Mouse (Mus musculus): Measurements from ENCODE around the gene Antxr1. TPM values are rescaled to one million over a fixed set of nuclear protein-coding genes. Genes with fewer than 3 reads are reported as not detected.
A peak's percentile ranks its signal among the peaks of the same experiment; 100 is the strongest.

Antxr1 gene
- polyA plus RNA-seq, 1 experiment from 2014 or later, result 8.0 TPM

DNA sequence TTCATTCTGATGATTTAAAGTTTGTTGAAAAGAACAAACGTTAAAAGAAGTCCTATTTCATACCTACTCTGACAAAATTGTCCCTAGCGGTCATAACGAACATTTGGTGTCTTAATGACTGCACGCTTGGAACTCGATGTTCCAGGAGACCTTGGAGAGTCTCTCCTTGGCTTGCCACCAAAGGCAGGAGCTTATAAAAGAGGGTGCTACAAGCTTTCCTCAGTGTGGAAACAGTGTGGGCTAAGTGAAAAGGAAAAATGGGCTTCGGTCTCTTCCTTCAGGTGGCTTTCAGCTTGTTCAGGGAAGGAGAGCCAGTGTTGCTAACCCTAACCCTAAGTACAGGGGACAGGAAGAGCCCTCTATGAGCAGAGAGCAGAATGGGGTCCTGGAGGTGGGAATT, 164.7 kb downstream of the Antxr1 start:
- Histone ChIP-seq H3K4me2 (ENCODE audit: low read depth, low read length) (no peak overlapping the region), H3K36me3 (ENCODE audit: control insufficient read depth, insufficient read depth, low read length) (no peaks in the 10 kb centered on the region), H3K27ac (ENCODE audit: low read length) (no peak overlapping the region), H3K27me3 (ENCODE audit: control insufficient read depth, insufficient read depth, low read length) (no peaks in the 10 kb centered on the region), H3K4me1 (ENCODE audit: control insufficient read depth, insufficient read depth, low read length) (no peaks in the 10 kb centered on the region), H3K9me3 (replicated peaks; ENCODE audit: control insufficient read depth, low read length) (no peaks in the 10 kb centered on the region), H3K9ac (ENCODE audit: low read length) (no peak overlapping the region), H3K4me3 (replicated peaks; ENCODE audit: low read length) (no peak overlapping the region)
- no peak for ATAC-seq (ENCODE audit: insufficient read depth, low FRiP score)
- WGBS, result 89% methylated on average over 6 of the region's 6 CpGs

DNA sequence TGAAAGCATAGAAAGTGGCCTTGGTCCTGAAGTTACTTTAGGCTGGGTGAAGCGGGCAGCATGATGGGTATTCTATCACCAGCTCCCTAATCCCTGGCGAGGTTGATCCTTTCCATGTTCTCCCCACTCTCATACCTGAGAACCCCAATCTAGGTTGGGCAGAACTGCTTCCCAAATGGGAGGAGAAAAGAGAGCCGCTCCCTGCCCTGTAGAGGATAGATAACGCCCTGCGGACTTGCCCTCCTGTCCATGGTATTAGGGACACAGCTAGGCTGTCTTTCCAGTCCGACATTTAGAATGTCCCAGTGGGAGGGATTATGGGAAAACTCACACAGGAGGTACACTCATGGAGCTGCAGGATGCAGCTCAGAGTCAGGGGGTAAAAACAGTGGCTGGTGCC, 165.3 kb downstream of the Antxr1 start:
- Histone ChIP-seq H3K4me3 (replicated peaks; ENCODE audit: low read length) (no peak overlapping the region), H3K4me1 (ENCODE audit: control insufficient read depth, insufficient read depth, low read length) (no peaks in the 10 kb centered on the region), H3K9ac (ENCODE audit: low read length) (no peak overlapping the region), H3K27ac (ENCODE audit: low read length) (no peak overlapping the region), H3K9me3 (replicated peaks; ENCODE audit: control insufficient read depth, low read length) (no peaks in the 10 kb centered on the region), H3K36me3 (ENCODE audit: control insufficient read depth, insufficient read depth, low read length) (no peaks in the 10 kb centered on the region), H3K27me3 (ENCODE audit: control insufficient read depth, insufficient read depth, low read length) (no peaks in the 10 kb centered on the region), H3K4me2 (ENCODE audit: low read depth, low read length) (no peak overlapping the region)
- ATAC-seq (ENCODE audit: insufficient read depth, low FRiP score), result no peak
- 88% methylated on average over 6 of the region's 6 CpGs for WGBS

DNA sequence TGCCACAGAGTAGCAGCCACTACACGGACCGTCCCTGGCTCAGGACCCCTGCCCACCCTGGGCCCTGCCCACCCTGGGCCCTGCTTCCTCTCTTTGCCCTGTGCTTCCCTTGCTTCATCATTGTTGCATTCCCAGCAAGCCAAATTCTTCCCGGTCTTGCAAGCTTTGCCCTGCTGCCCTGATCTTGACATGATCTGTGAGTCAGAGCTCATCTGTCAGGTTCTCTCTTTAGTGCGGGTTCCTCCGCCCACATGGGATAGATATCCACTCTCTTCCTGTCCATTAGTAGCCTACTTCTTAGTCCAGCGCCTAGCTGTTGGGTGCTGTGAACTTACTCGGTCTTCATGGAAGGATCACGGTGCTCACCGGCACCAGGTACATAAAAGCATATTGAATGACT, 167.6 kb downstream of the Antxr1 start:
- Histone ChIP-seq H3K4me1 (ENCODE audit: control insufficient read depth, insufficient read depth, low read length) (no peaks in the 10 kb centered on the region), H3K36me3 (ENCODE audit: control insufficient read depth, insufficient read depth, low read length) (no peaks in the 10 kb centered on the region), H3K9ac (ENCODE audit: low read length) (no peak overlapping the region), H3K27me3 (ENCODE audit: control insufficient read depth, insufficient read depth, low read length) (no peaks in the 10 kb centered on the region), H3K27ac (ENCODE audit: low read length) (no peak overlapping the region), H3K4me2 (ENCODE audit: low read depth, low read length) (no peak overlapping the region), H3K4me3 (replicated peaks; ENCODE audit: low read length) (no peak overlapping the region), H3K9me3 (replicated peaks; ENCODE audit: control insufficient read depth, low read length) (no peaks in the 10 kb centered on the region)
- ATAC-seq (ENCODE audit: insufficient read depth, low FRiP score), result no peak
- 84% methylated on average over 9 of the region's 9 CpGs for WGBS

DNA sequence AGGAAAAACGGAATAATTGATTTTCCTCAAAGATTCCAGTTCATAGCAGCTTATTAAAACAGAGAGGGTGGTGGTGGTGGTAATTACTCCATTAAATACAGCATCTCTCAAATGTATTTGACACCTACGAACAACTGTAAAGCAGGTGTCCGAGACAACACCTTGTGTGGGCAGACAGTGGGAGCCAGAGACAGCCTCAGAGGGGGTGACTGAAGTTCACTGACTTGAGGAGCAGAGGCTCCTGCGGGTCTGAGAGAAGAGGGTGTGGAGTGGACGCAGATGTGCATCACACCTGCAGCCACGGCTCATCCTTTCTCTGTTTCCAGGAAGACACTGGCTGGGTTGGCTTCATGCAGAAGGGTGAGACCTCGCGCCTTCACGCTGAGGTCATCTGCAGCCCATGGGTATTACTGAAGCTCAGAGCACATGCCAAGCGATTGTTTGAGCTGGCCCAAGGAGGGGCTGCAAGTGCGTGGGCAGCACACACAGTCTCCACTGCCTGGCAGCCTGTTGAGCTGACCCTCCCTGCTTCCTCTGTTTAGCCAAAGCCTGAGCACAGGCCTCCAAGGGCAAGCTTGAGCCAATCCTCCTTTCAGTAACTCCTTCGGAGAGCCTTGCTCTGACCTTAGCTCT, 168.8 kb downstream of the Antxr1 start:
- 72% methylated on average over 12 of the region's 12 CpGs for WGBS
- no peak overlapping the region for H3K4me3 ChIP-seq (replicated peaks; ENCODE audit: low read length)
- no peaks in the 10 kb centered on the region for H3K36me3 ChIP-seq (ENCODE audit: control insufficient read depth, insufficient read depth, low read length)
- H3K4me1 ChIP-seq (ENCODE audit: control insufficient read depth, insufficient read depth, low read length), result no peaks in the 10 kb centered on the region
- H3K27ac ChIP-seq (ENCODE audit: low read length), result no peak overlapping the region
- no peak overlapping the region for H3K9ac ChIP-seq (ENCODE audit: low read length)
- ATAC-seq (ENCODE audit: insufficient read depth, low FRiP score), result no peak
- H3K9me3 ChIP-seq (replicated peaks; ENCODE audit: control insufficient read depth, low read length), result no peaks in the 10 kb centered on the region
- H3K4me2 ChIP-seq (ENCODE audit: low read depth, low read length), result no peak overlapping the region
- H3K27me3 ChIP-seq (ENCODE audit: control insufficient read depth, insufficient read depth, low read length), result no peaks in the 10 kb centered on the region

DNA sequence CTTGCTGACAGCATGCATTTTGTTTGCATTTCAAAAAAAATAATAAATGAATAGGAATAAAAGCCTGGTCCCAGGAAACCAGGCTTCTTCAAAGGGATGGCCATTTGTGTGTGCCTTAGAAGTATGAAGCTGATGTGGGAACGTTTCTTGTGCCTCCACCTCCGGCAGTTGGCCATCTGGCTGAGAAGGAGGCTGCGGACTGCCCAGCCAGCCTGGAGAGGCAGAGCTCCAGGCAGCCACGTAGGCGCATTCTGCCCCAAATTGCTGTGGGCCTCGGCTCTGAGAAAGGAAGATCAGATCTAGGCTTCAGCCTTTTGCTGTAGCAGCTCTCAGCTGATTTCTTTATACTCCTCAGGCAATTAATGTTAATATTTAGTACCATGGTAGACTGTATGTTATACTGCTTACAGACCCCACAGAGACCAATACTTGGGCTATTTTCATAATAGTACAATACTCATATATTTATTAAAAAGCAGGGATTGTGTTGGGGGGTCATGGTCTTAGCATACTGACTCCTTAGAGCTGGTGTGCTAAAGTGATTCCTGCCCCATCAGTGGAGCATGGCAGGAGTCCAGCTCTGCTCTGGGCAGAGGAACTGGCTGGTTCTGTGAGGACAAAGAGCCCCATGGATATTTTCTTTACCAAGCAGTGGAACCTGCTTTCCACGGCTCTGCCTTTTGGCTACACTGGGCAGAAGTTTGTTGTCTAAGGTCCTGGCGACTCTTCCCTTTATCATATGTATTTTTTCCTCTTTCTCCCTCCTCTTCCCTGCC, 169.9 kb downstream of the Antxr1 start:
- Histone ChIP-seq H3K27ac (ENCODE audit: low read length) (no peak overlapping the region), H3K27me3 (ENCODE audit: control insufficient read depth, insufficient read depth, low read length) (no peaks in the 10 kb centered on the region), H3K4me3 (replicated peaks; ENCODE audit: low read length) (no peak overlapping the region), H3K36me3 (ENCODE audit: control insufficient read depth, insufficient read depth, low read length) (no peaks in the 10 kb centered on the region), H3K4me1 (ENCODE audit: control insufficient read depth, insufficient read depth, low read length) (no peaks in the 10 kb centered on the region), H3K9ac (ENCODE audit: low read length) (no peak overlapping the region), H3K4me2 (ENCODE audit: low read depth, low read length) (no peak overlapping the region), H3K9me3 (replicated peaks; ENCODE audit: control insufficient read depth, low read length) (no peaks in the 10 kb centered on the region)
- 63% methylated on average over 8 of the region's 8 CpGs for WGBS
- ATAC-seq (ENCODE audit: insufficient read depth, low FRiP score), result no peak

DNA sequence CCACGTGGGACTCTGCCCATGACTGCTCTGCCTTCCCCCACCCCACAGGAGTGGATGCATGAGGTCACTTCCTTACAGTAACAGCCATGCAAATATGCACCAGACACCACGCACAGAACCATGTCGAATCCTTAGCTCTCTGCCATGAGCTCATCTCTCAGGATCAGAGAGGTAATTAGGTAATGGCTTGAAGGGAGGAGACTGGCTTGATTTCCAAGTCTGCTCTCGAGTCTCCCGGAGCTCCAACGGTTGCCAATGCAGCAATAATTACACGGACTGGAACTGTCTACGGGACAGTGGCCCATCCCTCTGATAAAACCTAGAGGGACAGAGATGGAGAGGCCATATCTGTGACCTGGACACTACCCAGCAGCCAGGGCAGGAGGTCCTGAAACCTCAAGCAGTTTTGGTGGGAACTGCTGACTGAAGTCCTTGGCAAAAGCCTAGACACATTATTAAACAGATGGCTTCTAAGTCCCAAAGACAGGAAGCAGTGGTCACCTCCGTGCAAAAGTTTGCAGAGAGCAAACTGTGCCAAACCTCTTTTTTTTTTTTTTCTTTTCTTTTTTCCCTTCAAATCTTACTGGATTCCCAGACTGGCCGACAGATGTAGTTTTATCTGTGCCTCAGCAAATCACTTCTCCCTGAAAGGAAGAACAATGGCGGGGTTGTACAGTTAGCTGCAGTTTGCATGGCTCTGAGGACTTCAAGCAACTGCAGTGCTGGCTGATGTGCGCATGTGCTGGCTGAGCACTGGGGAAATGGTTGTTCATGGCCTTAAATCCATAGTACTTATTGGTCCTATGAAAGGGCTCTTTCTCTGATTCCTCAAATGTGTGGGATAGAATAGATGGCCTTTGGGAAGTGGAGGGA, 174.0 kb downstream of the Antxr1 start:
- ATAC-seq (ENCODE audit: insufficient read depth, low FRiP score), result 0 out of 2 replicates have a peak, but pooled peaks have one; percentile 33
- Histone ChIP-seq H3K27ac (ENCODE audit: low read length) (no peak overlapping the region), H3K4me1 (ENCODE audit: control insufficient read depth, insufficient read depth, low read length) (no peaks in the 10 kb centered on the region), H3K9me3 (replicated peaks; ENCODE audit: control insufficient read depth, low read length) (no peaks in the 10 kb centered on the region), H3K9ac (ENCODE audit: low read length) (no peak overlapping the region), H3K27me3 (ENCODE audit: control insufficient read depth, insufficient read depth, low read length) (no peaks in the 10 kb centered on the region), H3K36me3 (ENCODE audit: control insufficient read depth, insufficient read depth, low read length) (no peaks in the 10 kb centered on the region), H3K4me2 (ENCODE audit: low read depth, low read length) (no peak overlapping the region), H3K4me3 (replicated peaks; ENCODE audit: low read length) (no peak overlapping the region)
- 59% methylated on average over 12 of the region's 12 CpGs for WGBS

DNA sequence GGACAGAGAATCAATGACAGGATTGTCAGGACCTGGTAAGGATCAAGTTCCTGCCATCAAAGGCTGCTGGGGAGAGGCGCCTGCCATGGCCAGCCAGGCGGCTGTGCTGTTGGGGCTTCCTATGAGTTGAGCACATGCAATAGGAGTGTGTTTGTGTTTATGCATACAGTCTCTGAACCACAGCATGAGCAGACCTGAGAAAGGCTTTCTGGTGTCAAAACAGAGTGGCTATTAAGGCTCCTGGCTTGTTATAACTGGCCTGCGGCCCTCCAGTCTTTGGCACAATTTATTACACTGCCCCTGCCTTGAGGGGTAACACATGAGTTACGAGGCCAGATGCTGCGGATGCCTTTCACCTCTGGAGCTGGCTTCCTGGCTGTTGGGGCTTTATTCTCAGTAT, 175.4 kb downstream of the Antxr1 start:
- Histone ChIP-seq H3K4me3 (replicated peaks; ENCODE audit: low read length) (no peak overlapping the region), H3K27ac (ENCODE audit: low read length) (no peak overlapping the region), H3K9me3 (replicated peaks; ENCODE audit: control insufficient read depth, low read length) (no peaks in the 10 kb centered on the region), H3K9ac (ENCODE audit: low read length) (no peak overlapping the region), H3K27me3 (ENCODE audit: control insufficient read depth, insufficient read depth, low read length) (no peaks in the 10 kb centered on the region), H3K36me3 (ENCODE audit: control insufficient read depth, insufficient read depth, low read length) (no peaks in the 10 kb centered on the region), H3K4me1 (ENCODE audit: control insufficient read depth, insufficient read depth, low read length) (no peaks in the 10 kb centered on the region), H3K4me2 (ENCODE audit: low read depth, low read length) (no peak overlapping the region)
- no peak for ATAC-seq (ENCODE audit: insufficient read depth, low FRiP score)
- WGBS, result 80% methylated on average over 5 of the region's 5 CpGs

DNA sequence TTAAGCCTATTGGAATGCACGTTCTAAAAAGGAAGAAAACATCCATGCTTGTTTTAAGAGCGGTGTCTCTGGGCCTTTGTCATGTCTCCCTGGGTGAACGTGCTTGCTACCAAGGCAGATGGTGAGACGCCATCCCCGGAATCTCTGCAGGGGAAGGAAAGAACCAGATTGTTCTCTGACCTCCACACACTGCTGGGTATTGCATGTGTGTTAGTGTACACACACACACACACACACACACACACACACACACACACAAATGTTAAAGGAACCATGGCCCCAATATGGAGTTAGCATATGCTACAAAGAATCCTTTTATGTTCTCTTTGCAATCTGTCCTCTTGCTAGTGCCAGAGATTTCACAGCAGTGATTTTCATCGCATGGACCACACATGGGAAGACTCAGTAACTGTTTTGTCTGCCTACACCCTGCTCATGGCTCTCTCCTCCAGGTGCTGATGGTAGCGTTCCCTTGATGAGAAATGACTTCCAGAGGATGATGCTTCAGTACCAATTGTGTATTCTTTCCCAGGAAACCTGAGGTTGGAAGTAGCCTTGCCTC, 177.5 kb downstream of the Antxr1 start:
- H3K27ac ChIP-seq (ENCODE audit: low read length), result no peak overlapping the region
- H3K27me3 ChIP-seq (ENCODE audit: control insufficient read depth, insufficient read depth, low read length), result no peaks in the 10 kb centered on the region
- no peak for ATAC-seq (ENCODE audit: insufficient read depth, low FRiP score)
- no peak overlapping the region for H3K4me2 ChIP-seq (ENCODE audit: low read depth, low read length)
- no peaks in the 10 kb centered on the region for H3K9me3 ChIP-seq (replicated peaks; ENCODE audit: control insufficient read depth, low read length)
- H3K9ac ChIP-seq (ENCODE audit: low read length), result no peak overlapping the region
- no peak overlapping the region for H3K4me3 ChIP-seq (replicated peaks; ENCODE audit: low read length)
- 80% methylated on average over 7 of the region's 7 CpGs for WGBS
- no peaks in the 10 kb centered on the region for H3K36me3 ChIP-seq (ENCODE audit: control insufficient read depth, insufficient read depth, low read length)
- H3K4me1 ChIP-seq (ENCODE audit: control insufficient read depth, insufficient read depth, low read length), result no peaks in the 10 kb centered on the region

DNA sequence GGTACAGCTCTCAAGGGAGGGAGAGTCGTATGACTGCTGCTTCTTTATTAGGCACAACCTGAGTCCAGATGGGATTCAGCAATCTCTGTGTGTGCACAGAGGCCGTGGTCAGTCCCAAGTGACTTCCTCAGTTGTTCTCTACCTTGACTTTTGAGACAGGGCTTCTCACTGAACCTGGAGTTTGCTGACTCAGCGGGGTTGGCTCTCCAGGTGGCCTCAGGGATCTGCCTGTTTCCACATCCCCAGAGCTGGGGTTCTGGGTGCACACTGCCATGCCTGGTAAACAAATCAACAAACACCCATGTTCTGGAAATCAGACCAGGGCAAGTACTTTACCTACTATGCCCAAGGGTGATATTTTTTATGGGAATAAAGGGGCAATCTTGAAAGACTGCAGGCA, 181.8 kb downstream of the Antxr1 start:
- H3K4me1 ChIP-seq (ENCODE audit: control insufficient read depth, insufficient read depth, low read length), result no peaks in the 10 kb centered on the region
- 84% methylated on average over 3 of the region's 3 CpGs for WGBS
- H3K27me3 ChIP-seq (ENCODE audit: control insufficient read depth, insufficient read depth, low read length), result no peaks in the 10 kb centered on the region
- H3K36me3 ChIP-seq (ENCODE audit: control insufficient read depth, insufficient read depth, low read length), result no peaks in the 10 kb centered on the region
- no peak for ATAC-seq (ENCODE audit: insufficient read depth, low FRiP score)
- no peak overlapping the region for H3K9ac ChIP-seq (ENCODE audit: low read length)
- no peak overlapping the region for H3K27ac ChIP-seq (ENCODE audit: low read length)
- no peak overlapping the region for H3K4me3 ChIP-seq (replicated peaks; ENCODE audit: low read length)
- no peak overlapping the region for H3K4me2 ChIP-seq (ENCODE audit: low read depth, low read length)
- H3K9me3 ChIP-seq (replicated peaks; ENCODE audit: control insufficient read depth, low read length), result no peaks in the 10 kb centered on the region

All from stomach, embryonic 16.5 days (tissue).